Mouse (Mus musculus): ENCODE results near the gene Trappc1.

Gene Trappc1

DNA sequence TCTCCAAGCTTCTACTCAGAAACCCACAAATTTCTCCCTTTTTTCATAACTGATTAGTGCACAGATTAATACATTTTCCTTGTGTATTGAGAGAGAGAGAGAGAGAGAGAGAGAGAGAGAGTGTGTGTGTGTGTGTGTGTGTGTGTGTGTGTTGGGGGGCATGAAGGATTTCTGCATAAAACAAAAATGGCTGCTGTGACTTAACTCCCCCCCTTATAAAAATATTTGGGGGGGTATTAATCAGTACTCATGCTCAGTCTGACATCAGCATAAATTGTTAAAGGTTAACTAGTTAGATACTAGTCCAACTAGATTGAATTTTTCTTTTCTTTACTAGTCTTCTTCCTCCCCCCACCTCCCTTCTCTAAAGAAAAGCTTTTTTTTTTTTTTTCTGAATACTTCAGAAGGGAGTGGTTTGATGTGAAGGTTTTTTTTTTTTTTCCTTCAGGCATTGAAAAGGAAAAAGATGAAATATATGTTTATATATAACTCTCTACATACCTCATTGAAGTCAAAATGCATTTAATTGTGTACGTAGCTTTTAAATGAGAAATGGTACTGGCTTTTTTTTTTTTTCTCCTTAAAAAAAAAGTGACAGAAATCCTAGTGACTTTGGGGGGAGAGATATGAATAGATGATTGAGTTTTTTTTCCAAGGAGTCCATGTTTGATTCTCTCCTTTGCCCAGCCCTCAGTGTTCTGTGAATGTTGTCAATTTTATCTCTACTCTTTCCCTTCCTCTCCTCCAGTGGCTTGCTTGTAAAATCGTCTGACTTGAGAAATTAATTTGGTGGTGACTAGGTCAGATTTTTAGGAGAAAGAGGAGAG, 46.4 kb downstream of the Trappc1 start:
- DNase-seq = no peak

DNA sequence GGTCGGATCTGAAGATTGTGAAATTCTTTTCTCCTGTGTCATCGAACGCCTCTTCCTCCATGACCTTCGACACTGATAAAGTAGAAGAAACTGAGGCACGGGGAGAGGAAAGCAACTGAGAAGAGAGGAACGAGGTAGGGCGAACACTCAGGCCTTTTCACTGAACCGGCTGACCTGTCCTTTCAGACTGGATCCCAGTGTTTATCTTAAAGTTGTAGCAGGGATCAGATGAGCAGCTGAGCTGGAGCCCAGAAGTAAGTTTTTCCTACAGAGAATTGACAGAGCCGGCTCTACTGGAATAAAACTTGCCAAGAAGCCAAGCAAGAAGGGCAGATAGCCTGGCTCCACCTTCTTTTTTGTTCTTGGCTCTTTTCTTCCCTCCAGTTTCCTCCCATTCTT, 47.0 kb downstream of the Trappc1 start:
- DNase-seq = no peak

GRCm38 (mm10) chr11:69371601-69372000, 47.8 kb downstream of the Trappc1 start:
- no peak for DNase-seq

DNA sequence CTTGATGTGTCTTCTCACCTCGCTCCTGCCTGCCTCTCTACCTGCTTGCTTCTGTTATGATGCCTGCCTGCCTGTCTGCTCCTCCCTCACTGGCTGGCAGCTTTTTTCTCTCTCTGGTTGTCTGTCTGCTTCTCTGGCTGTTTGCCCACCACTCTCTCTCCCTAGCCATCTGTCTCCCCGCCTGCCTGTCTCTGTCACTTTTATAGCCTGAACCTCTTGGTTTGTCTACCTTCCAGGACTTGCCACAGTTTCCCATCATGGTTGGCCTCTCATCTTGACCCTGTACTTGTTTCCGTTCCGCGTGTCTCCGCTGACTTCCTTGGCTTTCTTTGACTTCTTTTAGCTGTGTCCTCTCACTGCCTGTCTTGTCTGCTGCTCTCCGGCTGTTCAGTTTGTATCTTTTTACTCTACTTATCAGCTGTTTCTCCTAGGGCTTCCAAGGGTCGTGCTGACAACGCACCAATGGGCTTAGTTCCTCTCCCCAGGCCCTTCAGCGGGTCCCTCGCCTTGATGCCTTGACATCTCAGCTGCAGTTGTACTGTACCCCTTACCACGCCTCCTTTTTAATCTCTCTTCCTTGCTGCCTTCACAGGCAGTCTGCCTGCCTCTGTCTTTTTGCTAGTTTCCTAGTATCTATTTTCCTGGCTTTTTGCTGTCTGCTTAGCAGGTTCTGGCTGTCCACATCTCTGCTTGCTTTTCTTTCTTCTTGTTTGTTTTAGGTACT, 48.4 kb downstream of the Trappc1 start:
- peak; percentile 96 for DNase-seq

GRCm38 (mm10) chr11:69372780-69373170, 49.0 kb downstream of the Trappc1 start:
- peak; percentile 43 for DNase-seq

- no peak for DNase-seq
These were observed 49.6 kb downstream of the Trappc1 start for GRCm38 (mm10) chr11:69373223-69373965.
